Mouse (Mus musculus): ENCODE measurements around the gene Zscan10. TPM values are rescaled to one million over a fixed set of nuclear protein-coding genes. Genes with fewer than 3 reads are reported as not detected.

Zscan10 gene
- polyA plus RNA-seq, 2 experiments, result not detected

DNA sequence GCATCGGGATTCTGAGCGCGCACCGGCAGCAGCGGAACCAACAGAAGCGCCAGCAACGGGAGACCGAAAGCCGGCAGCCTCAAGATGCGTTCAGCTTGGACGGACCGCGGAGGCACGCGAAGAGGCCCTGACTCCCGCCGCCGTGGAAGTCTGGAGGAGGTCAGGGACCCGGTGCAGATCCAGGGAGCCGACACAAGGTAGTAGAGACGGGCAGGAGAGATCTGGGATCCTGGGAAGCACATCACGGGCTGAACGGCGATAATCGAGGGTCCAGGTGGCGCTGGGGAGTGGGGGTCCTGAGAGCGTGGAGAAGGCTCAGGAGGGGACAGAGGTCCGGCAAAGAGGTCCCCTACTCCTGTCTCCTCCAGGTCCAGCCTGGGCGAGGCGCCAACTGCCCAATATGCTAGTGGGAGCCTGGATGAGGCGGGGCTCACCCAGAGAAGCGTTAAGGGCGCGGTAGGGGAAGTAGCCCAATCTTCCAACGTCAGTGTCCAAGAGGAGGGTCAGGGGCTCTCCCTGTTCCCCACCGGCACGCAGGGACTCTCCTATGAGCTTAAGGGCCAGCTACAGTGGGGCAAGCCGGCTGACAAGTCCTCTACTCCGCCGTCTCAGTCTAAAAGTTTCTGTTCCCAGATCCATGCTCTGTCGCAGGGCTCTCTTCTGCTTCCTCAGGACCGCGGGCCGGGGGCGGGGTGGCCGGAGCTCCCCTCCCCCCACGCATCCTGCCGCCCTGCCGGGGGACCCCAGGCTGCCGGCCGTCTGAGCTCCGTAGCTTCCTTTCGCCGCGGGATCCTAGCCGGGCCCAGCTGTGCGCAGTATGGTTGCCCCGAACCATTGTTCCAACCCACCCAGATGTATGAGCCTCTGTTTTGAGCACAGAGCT lies 44.2 kb downstream of the Zscan10 start, which contains the start of gene Mmp25:
Gene Mmp25, minus strand, starts transcription at position 665 of the 883 bp plus-strand sequence.
- no peaks in the 10 kb centered on the region for H3K36me3 ChIP-seq (replicated peaks; ENCODE audit: control insufficient read depth, insufficient read depth, low read depth)
- peaks cover 21% of the 10 kb centered on the region for H3K27me3 ChIP-seq (ENCODE audit: control insufficient read depth, insufficient read depth, low read length)
- no peak for ATAC-seq (ENCODE audit: insufficient read depth)
- H3K4me1 ChIP-seq (replicated peaks; ENCODE audit: control insufficient read depth in 2 of 2, insufficient read depth in 2 of 2, low read length in 1 of 2), result no peaks in the 10 kb centered on the region
- DNase-seq (ENCODE audit: low read depth in 3 of 3, low spot score in 3 of 3), result no peak
- peak within 1 kb of the TSS; percentile 51 for H3K4me2 ChIP-seq (ENCODE audit: low read depth)
- WGBS (ENCODE audit: insufficient replicate concordance), result 2% methylated on average over 58 of the region's 58 CpGs
- TF ChIP-seq CTCF (IDR thresholded peaks at IDR 0.05; ENCODE audit: low read depth) (no peak), EP300 (IDR thresholded peaks at IDR 0.05; ENCODE audit: low read depth) (no peak)
- H3K9ac ChIP-seq (replicated peaks), result no peak within 1 kb of the TSS
- no peak within 1 kb of the TSS for H3K27ac ChIP-seq
- H3K9me3 ChIP-seq (ENCODE audit: control insufficient read depth, low read length), result no peaks in the 10 kb centered on the region
- peak within 1 kb of the TSS; percentile 35 to 37; a peak in 3 of 4 replicates for H3K4me3 ChIP-seq (ENCODE audit: insufficient read depth in 1 of 2, low read depth in 2 of 2, low read length in 2 of 2)

DNA sequence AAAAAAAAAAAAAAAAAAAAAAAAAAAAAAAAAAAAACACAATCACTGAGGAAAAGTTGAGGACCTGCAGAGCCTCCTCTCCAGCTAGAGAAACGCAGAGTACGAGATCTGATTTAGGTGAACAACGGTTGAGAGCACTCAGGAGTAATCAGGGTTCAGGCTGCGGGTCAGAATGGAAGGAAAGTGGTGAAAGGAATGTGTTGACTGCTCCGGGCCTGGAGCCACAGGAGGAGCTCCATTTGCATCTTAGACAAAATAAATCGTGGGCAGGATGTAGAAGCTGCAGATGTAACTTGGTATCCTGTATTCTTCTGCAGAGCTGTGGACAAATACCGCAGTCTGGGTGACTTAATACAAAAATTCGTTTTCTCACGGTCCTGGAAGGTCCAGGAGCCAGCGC lies 45.2 kb downstream of the Zscan10 start:
- Histone ChIP-seq H3K9me3 (ENCODE audit: control insufficient read depth, low read length) (no peaks in the 10 kb centered on the region), H3K9ac (replicated peaks) (no peak overlapping the region), H3K27me3 (ENCODE audit: control insufficient read depth, insufficient read depth, low read length) (peaks cover 21% of the 10 kb centered on the region), H3K4me2 (ENCODE audit: low read depth) (no peak overlapping the region), H3K4me3 (ENCODE audit: insufficient read depth in 1 of 2, low read depth in 2 of 2, low read length in 2 of 2) (no peak overlapping the region), H3K27ac (no peak overlapping the region), H3K4me1 (replicated peaks; ENCODE audit: control insufficient read depth in 2 of 2, insufficient read depth in 2 of 2, low read length in 1 of 2) (no peaks in the 10 kb centered on the region), H3K36me3 (replicated peaks; ENCODE audit: control insufficient read depth, insufficient read depth, low read depth) (no peaks in the 10 kb centered on the region)
- DNase-seq (ENCODE audit: low read depth in 3 of 3, low spot score in 3 of 3) (no peak), ATAC-seq (ENCODE audit: insufficient read depth) (no peak)
- no peak for TF ChIP-seq CTCF (IDR thresholded peaks at IDR 0.05; ENCODE audit: low read depth)
- no peak for TF ChIP-seq EP300 (IDR thresholded peaks at IDR 0.05; ENCODE audit: low read depth)
- WGBS (ENCODE audit: insufficient replicate concordance), result 41% methylated on average over 10 of the region's 10 CpGs

DNA sequence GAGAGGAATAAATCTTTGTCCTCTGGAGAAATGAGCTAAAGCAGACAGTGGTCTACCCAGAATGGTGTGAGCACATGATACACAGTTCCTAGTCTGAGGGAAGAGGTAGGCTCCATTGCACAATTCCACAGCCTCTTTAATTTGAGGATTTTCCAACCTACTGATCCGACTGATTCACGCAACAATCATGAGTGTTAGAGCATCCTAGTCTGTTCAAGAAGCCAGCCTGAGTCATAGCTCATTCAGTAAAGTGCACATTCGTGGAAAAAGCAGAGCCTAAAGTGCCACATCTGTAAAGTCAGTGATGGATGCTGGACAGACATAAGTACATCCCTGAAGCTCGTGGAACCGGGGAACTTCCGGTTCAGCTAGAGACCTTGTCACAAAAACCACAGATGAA lies 50.7 kb downstream of the Zscan10 start:
- no peak for DNase-seq (ENCODE audit: low read depth in 3 of 3, low spot score in 3 of 3)
- no peaks in the 10 kb centered on the region for H3K36me3 ChIP-seq (replicated peaks; ENCODE audit: control insufficient read depth, insufficient read depth, low read depth)
- H3K9ac ChIP-seq (replicated peaks), result no peak overlapping the region
- H3K9me3 ChIP-seq (ENCODE audit: control insufficient read depth, low read length), result no peaks in the 10 kb centered on the region
- H3K4me3 ChIP-seq (ENCODE audit: insufficient read depth in 1 of 2, low read depth in 2 of 2, low read length in 2 of 2), result no peak overlapping the region
- no peaks in the 10 kb centered on the region for H3K4me1 ChIP-seq (replicated peaks; ENCODE audit: control insufficient read depth in 2 of 2, insufficient read depth in 2 of 2, low read length in 1 of 2)
- TF ChIP-seq CTCF (IDR thresholded peaks at IDR 0.05; ENCODE audit: low read depth) (no peak), EP300 (IDR thresholded peaks at IDR 0.05; ENCODE audit: low read depth) (no peak)
- WGBS (ENCODE audit: insufficient replicate concordance), result 49% methylated on average over 6 of the region's 6 CpGs
- no peak overlapping the region for H3K4me2 ChIP-seq (ENCODE audit: low read depth)
- peaks cover under 1% of the 10 kb centered on the region; the same call in 1 of the 2 replicates for H3K27me3 ChIP-seq (ENCODE audit: control insufficient read depth, insufficient read depth, low read length)
- ATAC-seq (ENCODE audit: insufficient read depth), result no peak
- no peak overlapping the region for H3K27ac ChIP-seq

GRCm38 (mm10) chr17:23653324-23653723 lies 52.7 kb downstream of the Zscan10 start:
- no peaks in the 10 kb centered on the region for H3K4me1 ChIP-seq (replicated peaks; ENCODE audit: control insufficient read depth in 2 of 2, insufficient read depth in 2 of 2, low read length in 1 of 2)
- DNase-seq (ENCODE audit: low read depth in 3 of 3, low spot score in 3 of 3) (no peak), ATAC-seq (ENCODE audit: insufficient read depth) (no peak)
- WGBS (ENCODE audit: insufficient replicate concordance), result 22% methylated on average over 1 of the region's 2 CpGs
- H3K27ac ChIP-seq, result no peak overlapping the region
- no peaks in the 10 kb centered on the region for H3K36me3 ChIP-seq (replicated peaks; ENCODE audit: control insufficient read depth, insufficient read depth, low read depth)
- H3K27me3 ChIP-seq (ENCODE audit: control insufficient read depth, insufficient read depth, low read length), result no peaks in the 10 kb centered on the region; the same call in 1 of the 2 replicates
- no peaks in the 10 kb centered on the region for H3K9me3 ChIP-seq (ENCODE audit: control insufficient read depth, low read length)
- no peak overlapping the region for H3K4me3 ChIP-seq (ENCODE audit: insufficient read depth in 1 of 2, low read depth in 2 of 2, low read length in 2 of 2)
- TF ChIP-seq EP300 (IDR thresholded peaks at IDR 0.05; ENCODE audit: low read depth) (no peak), CTCF (IDR thresholded peaks at IDR 0.05; ENCODE audit: low read depth) (no peak)
- H3K4me2 ChIP-seq (ENCODE audit: low read depth), result no peak overlapping the region
- H3K9ac ChIP-seq (replicated peaks), result no peak overlapping the region

GRCm38 (mm10) chr17:23654001-23654400 lies 53.3 kb downstream of the Zscan10 start:
- 34% methylated on average over 6 of the region's 6 CpGs for WGBS (ENCODE audit: insufficient replicate concordance)
- Histone ChIP-seq H3K9ac (replicated peaks) (no peak overlapping the region), H3K27ac (no peak overlapping the region), H3K4me2 (ENCODE audit: low read depth) (no peak overlapping the region), H3K4me3 (ENCODE audit: insufficient read depth in 1 of 2, low read depth in 2 of 2, low read length in 2 of 2) (no peak overlapping the region), H3K9me3 (ENCODE audit: control insufficient read depth, low read length) (no peaks in the 10 kb centered on the region), H3K4me1 (replicated peaks; ENCODE audit: control insufficient read depth in 2 of 2, insufficient read depth in 2 of 2, low read length in 1 of 2) (no peaks in the 10 kb centered on the region), H3K27me3 (ENCODE audit: control insufficient read depth, insufficient read depth, low read length) (no peaks in the 10 kb centered on the region; the same call in 1 of the 2 replicates), H3K36me3 (replicated peaks; ENCODE audit: control insufficient read depth, insufficient read depth, low read depth) (no peaks in the 10 kb centered on the region)
- TF ChIP-seq EP300 (IDR thresholded peaks at IDR 0.05; ENCODE audit: low read depth) (no peak), CTCF (IDR thresholded peaks at IDR 0.05; ENCODE audit: low read depth) (no peak)
- DNase-seq (ENCODE audit: low read depth in 3 of 3, low spot score in 3 of 3) (no peak), ATAC-seq (ENCODE audit: insufficient read depth) (no peak)

Data from liver, embryonic 14.5 days (tissue).